Mouse (Mus musculus): ENCODE measurements around the gene Blnk. TPM values are rescaled to one million over a fixed set of nuclear protein-coding genes. Genes with fewer than 3 reads are reported as not detected.

Blnk gene
- total RNA-seq, 2 experiments from 2014 or later, result 10.8 to 12.6 TPM

DNA sequence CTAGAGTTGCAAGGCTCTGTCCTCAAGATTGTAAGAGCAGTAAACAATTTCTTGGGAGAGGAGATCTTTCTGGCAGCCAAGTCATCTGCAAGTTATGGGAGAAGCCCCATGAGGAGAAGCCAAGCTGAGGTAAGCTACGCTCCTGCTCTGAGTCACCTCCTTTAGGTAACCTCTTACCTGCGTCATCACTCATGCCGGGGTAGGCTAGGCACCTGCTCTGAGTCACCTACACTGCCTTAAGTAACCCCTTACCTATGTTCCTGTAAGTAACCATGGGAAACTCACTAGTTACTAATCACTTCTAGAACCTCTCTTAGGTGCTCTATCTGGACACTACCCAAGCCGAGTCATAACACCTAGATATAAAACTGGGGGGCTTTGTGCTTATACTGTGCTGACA is 112.6 kb downstream of the Blnk start:
- intact Hi-C loops (cut with DNase I), result no loop called here
- no peak for DNase-seq (ENCODE audit: low spot score in 2 of 2)

Small RNA genes lying within 50 kb of the gene (microRNA-seq; reads per million reads assigned to microRNA genes)
- not detected for gene Mir8092

Other genes with a start within 250 kb of the Blnk start
- gene Cc2d2b, start 245.8 kb downstream of the Blnk start, total RNA-seq (2021), result 1 to 10 TPM in 1 of 2 experiments, under 1 TPM in 1; 0.39 to 1.3 TPM
- gene Ccnj, start 163.3 kb downstream of the Blnk start, total RNA-seq (2021), result 1 to 10 TPM; 7.1 to 8.9 TPM
- 1 to 10 TPM; 7.9 to 8.0 TPM for gene Zfp518a, start 99.8 kb downstream of the Blnk start, total RNA-seq (2021)
- gene Dntt, start 34.7 kb upstream of the Blnk start, total RNA-seq (2021), result not detected
- gene Opalin, start 82.6 kb upstream of the Blnk start, total RNA-seq (2021), result 10 to 100 TPM in 1 of 2 experiments, 1 to 10 TPM in 1; 7.7 to 18.0 TPM
- 1 to 10 TPM; 1.1 TPM for gene Tll2, start 212.3 kb upstream of the Blnk start, total RNA-seq (2021)

Data from left cerebral cortex, postnatal 36 days (tissue).